Mouse (Mus musculus) thymus, adult 2 months (tissue): ENCODE measurements around the gene Rab15. TPM values are rescaled to one million over a fixed set of nuclear protein-coding genes. Genes with fewer than 3 reads are reported as not detected.
"Not testable (repeated sequence)": the region's sequence is repeated elsewhere in the genome, so short reads cannot be mapped to it uniquely, and the experiment has no call there.

Experiments
- DNase-seq: peaks from one replicate; pipeline ENCODE4 v3.0.0; 2021
- H3K27ac ChIP-seq: fragments of 200-500 bp; 2 replicates; pipeline ENCODE4 v1.5.1; 2012; ENCODE audit warnings: low read length, control low read depth; ENCODE audit not compliant: control insufficient read depth, insufficient read depth
- H3K27me3 ChIP-seq: fragments of 200-500 bp; 2 replicates; pipeline ENCODE4 v1.6.1; 2012; ENCODE audit warnings: mild to moderate bottlenecking, low read length, moderate library complexity, mixed read lengths; ENCODE audit not compliant: control insufficient read depth, insufficient read depth
- H3K36me3 ChIP-seq: fragments of 200-500 bp; 2 replicates; pipeline ENCODE4 v1.6.1; 2012; ENCODE audit warnings: mild to moderate bottlenecking, low read length, moderate library complexity; ENCODE audit not compliant: control insufficient read depth, insufficient read depth
- H3K4me1 ChIP-seq: fragments of 200-500 bp; replicated peaks from 2 replicates; pipeline ENCODE4 v1.6.1; 2012; ENCODE audit warnings: low read length; ENCODE audit not compliant: control insufficient read depth, insufficient read depth
- H3K4me3 ChIP-seq: fragments of 200-500 bp; 2 replicates; pipeline ENCODE4 v1.5.1; 2012; ENCODE audit warnings: mild to moderate bottlenecking, low read length, control low read depth, moderate library complexity; ENCODE audit not compliant: control insufficient read depth, insufficient read depth
- CTCF ChIP-seq: fragments of 200-500 bp; IDR thresholded peaks from 2 replicates; pipeline ENCODE4 v1.5.1; 2012; ENCODE audit warnings: mild to moderate bottlenecking, control low read depth, low read length, moderate library complexity, borderline replicate concordance; ENCODE audit not compliant: control insufficient read depth, poor library complexity, insufficient read depth; ENCODE audit errors: extremely low read depth
- POLR2A ChIP-seq: fragments of 200-500 bp; IDR thresholded peaks from 2 replicates; pipeline ENCODE4 v1.6.1; 2012; ENCODE audit warnings: mild to moderate bottlenecking, low read length, control low read depth, moderate library complexity; ENCODE audit not compliant: control insufficient read depth, poor library complexity, insufficient read depth; ENCODE audit errors: extremely low read depth
- WGBS: fragments of 180-500 bp; shearing (Covaris S2); methylation state at CpG from one replicate; pipeline ENCODE4 v1.1.7; 2018; 5-methylcytosine and 5-hydroxymethylcytosine counted together
- polyA plus RNA-seq: library from polyadenylated mRNA; depleted of rRNA; stranded (reverse); fragments of >200 nt; gene quantifications from 2 replicates; pipeline ENCODE4 v1.2.3, GENCODE M21; 2012

Gene Rab15
- polyA plus RNA-seq, 1 experiment = 21.9 TPM

DNA sequence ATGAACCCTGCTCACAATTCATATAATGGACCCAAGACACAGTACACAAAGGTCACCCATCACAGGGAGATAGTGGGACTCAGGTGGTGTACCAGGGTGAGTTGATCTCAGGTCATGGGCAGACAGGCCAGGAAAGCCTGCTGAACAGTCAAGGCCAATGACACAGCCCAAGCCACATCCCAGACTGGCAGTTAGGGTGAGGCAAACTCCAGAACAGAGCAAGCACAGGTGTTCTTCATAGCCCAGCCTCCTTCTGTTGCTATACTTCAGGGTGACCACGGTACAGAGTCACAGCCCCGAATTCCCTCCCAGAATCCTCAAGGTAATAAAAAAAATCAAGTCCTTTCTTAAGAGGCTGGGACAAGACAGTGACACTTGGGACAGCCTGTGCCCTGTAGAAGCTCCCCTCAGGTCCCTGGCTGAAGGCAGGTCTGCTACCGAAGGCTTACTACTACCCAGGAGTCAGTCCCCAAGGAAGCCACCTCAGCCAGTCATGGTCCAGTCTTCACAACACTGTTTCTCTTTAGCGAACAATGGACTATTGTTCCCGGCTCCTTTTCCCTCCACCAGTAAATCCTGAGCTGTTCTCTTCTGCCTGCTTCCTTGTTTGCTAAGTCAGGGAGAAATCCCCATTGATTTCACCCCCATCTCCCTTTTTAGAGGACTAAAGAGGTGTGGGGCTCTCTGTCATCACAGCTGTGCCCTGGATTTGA is 24.5 kb downstream of the Rab15 start:
- Histone ChIP-seq H3K4me1 (no peaks in the 10 kb centered on the region), H3K4me3 (no peak overlapping the region), H3K27me3 (no peaks in the 10 kb centered on the region), H3K27ac (no peak overlapping the region), H3K36me3 (no peaks in the 10 kb centered on the region)
- TF ChIP-seq POLR2A (no peak), CTCF (no peak)
- no peak for DNase-seq
- 65% methylated on average over 5 of the region's 5 CpGs for whole genome bisulfite sequencing

DNA sequence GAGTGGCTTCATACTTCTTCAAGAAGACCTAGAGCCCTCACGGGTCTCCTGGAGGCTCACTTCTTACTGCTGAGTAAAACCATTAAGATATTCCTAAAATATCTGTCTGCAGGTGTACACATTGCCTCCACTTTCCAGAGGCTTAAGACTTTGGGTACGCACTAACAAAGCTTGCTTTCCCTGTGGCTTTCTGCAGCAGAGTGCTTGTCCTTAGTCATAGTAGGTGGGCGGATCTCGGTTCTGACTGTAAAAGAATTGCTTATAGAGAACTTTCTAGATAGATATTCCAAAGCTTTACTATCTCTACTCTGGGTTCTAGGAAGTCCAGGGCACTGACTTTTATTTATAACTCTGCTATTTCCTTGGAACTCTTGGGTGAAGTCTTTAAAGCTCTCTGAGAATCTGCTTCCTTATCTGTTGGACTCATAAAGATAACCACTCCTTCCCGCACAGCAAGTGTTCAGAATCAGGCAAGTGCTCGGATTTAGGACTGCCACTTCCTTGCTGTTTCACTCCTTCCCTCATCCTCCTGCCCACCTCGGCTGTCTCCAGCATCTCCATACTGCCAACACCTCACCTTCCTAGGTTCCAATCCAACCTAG is 25.7 kb downstream of the Rab15 start:
- TF ChIP-seq POLR2A = no peak
- TF ChIP-seq CTCF = no peak
- H3K36me3 ChIP-seq = no peaks in the 10 kb centered on the region
- no peak overlapping the region for H3K4me3 ChIP-seq
- H3K27me3 ChIP-seq = no peaks in the 10 kb centered on the region
- no peak overlapping the region for H3K27ac ChIP-seq
- DNase-seq = no peak
- WGBS = 92% methylated on average over 7 of the region's 7 CpGs
- H3K4me1 ChIP-seq = no peaks in the 10 kb centered on the region

DNA sequence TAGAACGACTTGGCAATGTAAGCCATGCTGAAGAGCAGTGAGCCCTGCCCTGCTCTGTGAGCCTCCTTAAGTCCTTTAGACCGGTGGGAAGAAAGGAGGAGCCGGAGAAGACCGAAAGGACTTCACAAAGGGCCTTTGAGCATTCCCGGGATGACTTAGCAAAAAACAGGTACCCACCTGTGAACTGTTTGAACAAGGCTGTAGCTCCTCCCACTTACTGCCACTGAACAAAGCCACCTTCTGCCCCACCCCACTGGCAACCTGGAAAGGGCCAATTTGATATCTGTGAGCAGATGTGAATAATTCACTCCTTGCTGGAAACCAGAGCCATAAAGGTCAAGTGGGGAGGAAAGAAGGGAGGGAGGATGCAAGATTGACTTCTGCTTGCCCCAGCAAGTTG is 27.4 kb downstream of the Rab15 start, which contains the start of gene Gpx2:
Gene Gpx2, minus strand, starts transcription at position 205 of the 400 bp plus-strand sequence.
- no peak within 1 kb of the TSS for H3K4me3 ChIP-seq
- WGBS = 89% methylated on average over 5 of the region's 5 CpGs
- H3K27me3 ChIP-seq = no peaks in the 10 kb centered on the region
- H3K36me3 ChIP-seq = no peaks in the 10 kb centered on the region
- H3K27ac ChIP-seq = no peak within 1 kb of the TSS
- no peak for TF ChIP-seq CTCF
- no peak for TF ChIP-seq POLR2A
- H3K4me1 ChIP-seq = no peaks in the 10 kb centered on the region
- DNase-seq = no peak

DNA sequence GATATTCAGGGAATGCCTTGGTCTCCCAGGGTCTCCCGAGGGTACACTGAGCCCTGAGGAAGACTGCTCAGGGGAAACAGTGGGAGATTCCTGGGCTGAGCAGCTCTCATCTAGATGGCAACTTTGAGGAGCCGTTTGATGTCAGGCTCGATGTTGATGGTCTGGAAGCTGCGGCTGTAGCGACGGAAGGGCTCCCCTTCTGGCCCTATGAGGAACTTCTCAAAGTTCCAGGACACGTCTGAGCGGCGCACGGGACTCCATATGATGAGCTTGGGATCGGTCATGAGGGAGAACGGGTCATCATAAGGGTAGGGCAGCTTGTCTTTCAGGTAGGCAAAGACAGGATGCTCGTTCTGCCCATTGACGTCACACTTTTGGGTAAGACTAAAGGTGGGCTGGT is 30.2 kb downstream of the Rab15 start:
- not testable (repeated sequence) for DNase-seq, H3K4me1 ChIP-seq, H3K36me3 ChIP-seq, H3K27ac ChIP-seq, H3K4me3 ChIP-seq, H3K27me3 ChIP-seq
- WGBS = 82% methylated on average over 14 of the region's 14 CpGs

DNA sequence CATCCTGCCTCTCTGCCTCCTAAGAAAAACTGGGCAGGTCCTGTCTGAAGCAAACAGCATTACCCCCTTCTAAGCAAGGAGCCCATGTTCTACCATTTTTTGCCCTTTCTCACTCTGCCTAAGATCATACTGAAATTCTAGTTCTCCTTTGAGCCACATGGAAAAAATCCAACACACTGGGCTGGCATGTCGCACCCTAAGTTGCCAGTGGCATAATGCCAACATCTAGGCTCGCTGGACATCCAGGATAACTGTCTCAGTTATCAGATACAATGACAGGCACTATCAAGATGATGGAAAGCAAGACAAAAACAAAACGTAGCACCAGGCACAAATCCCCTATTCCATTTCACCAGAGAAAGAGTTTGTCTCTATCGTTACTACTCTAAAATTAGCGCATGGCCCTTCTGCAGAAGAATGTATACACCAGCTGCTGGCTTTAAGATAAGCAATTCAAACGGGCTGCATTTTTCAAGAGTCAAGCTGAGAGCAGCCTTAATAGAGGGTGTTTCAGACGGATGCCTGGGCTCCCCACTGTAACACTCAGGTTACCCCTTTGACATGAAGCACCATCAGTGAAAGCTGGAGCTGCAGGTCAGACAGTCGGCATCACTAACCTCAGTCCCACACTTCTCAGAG is 32.1 kb downstream of the Rab15 start:
- DNase-seq = no peak
- H3K36me3 ChIP-seq = no peaks in the 10 kb centered on the region
- H3K4me1 ChIP-seq = no peaks in the 10 kb centered on the region
- WGBS = 80% methylated on average over 8 of the region's 8 CpGs
- H3K4me3 ChIP-seq = no peak overlapping the region
- H3K27ac ChIP-seq = no peak overlapping the region
- H3K27me3 ChIP-seq = no peaks in the 10 kb centered on the region
- no peak for TF ChIP-seq POLR2A
- no peak for TF ChIP-seq CTCF

DNA sequence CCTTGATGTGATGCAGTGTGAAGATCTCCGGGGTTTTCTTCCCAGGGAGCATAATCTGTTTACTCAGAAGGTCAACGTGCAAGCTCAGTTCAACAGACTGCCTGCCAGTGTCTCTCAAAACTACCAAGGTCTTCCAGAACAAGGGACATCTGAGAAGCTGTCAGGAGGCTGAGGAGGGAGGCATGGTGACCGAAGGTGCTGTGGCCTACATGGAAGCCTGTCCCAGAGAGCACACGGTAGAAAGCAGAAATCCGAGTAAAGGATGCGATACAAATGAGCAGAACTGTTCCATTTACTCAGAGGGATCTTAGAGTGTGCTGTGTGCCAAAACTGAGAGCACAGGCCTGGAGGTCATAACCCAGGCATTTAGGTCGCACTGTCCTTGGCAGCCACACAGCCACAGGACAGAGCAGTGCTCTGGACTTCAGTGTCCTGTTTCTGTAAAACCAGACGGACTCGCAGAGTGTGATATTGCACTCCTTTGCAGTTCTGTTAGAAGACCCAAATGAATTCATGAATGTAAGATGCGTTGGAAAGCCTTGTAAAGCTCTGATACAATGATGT is 38.6 kb downstream of the Rab15 start:
- no peak overlapping the region for H3K4me3 ChIP-seq
- DNase-seq = no peak
- no peak overlapping the region for H3K27ac ChIP-seq

More for the DNA sequence above, 38.6 kb downstream of the Rab15 start:
- Histone ChIP-seq H3K27me3 (no peaks in the 10 kb centered on the region), H3K4me1 (0 out of 2 replicates have a peak, but pooled peaks cover under 1% of the 10 kb centered on the region), H3K36me3 (no peaks in the 10 kb centered on the region)
- WGBS = 94% methylated on average over 10 of the region's 10 CpGs
- TF ChIP-seq CTCF = no peak
- TF ChIP-seq POLR2A = no peak
